Mouse (Mus musculus): ENCODE results near the gene Slit1.

- TF ChIP-seq POLR2A (IDR thresholded peaks at IDR 0.05; ENCODE audit: borderline replicate concordance, extremely low read depth, insufficient read depth, insufficient read length, poor library complexity, severe bottlenecking) (no peak), CTCF (IDR thresholded peaks at IDR 0.05; ENCODE audit: borderline replicate concordance, extremely low read depth, insufficient read depth, insufficient read length) (no peak)
Measured at GRCm38 (mm10) chr19:41656671-41657070, 86.8 kb downstream of the Slit1 start.
